Mouse (Mus musculus): ENCODE results near the gene Zfp335.

Gene Zfp335

GRCm38 (mm10) chr2:164911086-164912048 lies at the start of gene Zfp335:
TSS of gene Zfp335 (minus strand) at chr2:164911757.
- DNase-seq (ENCODE audit: low spot score in 2 of 2), result peak; percentile 94 to 95

- peak in 1 of 2 experiments; percentile 16 for DNase-seq (ENCODE audit: low spot score in 2 of 2)
Measured at GRCm38 (mm10) chr2:164960716-164961441, 49.3 kb upstream of the Zfp335 start, which contains the start of gene Slc12a5. TSS of gene Slc12a5 (plus strand) at chr2:164960802.

- DNase-seq (ENCODE audit: low spot score in 2 of 2), result no peak
Measured at GRCm38 (mm10) chr2:164957548-164958315, 46.2 kb upstream of the Zfp335 start.

- no peak for DNase-seq (ENCODE audit: low spot score in 2 of 2)
Measured at GRCm38 (mm10) chr2:164956195-164956594, 44.6 kb upstream of the Zfp335 start.

GRCm38 (mm10) chr2:164955725-164956124 lies 44.2 kb upstream of the Zfp335 start:
- DNase-seq (ENCODE audit: low spot score in 2 of 2), result no peak

- peak in 1 of 2 experiments; percentile 39 for DNase-seq (ENCODE audit: low spot score in 2 of 2)
Measured at GRCm38 (mm10) chr2:164953224-164953623, 41.7 kb upstream of the Zfp335 start.

- DNase-seq (ENCODE audit: low spot score in 2 of 2), result no peak
Measured at GRCm38 (mm10) chr2:164952448-164952847, 40.9 kb upstream of the Zfp335 start.

- DNase-seq (ENCODE audit: low spot score in 2 of 2), result no peak
Measured at GRCm38 (mm10) chr2:164951745-164952144, 40.2 kb upstream of the Zfp335 start.

- no peak for DNase-seq (ENCODE audit: low spot score in 2 of 2)
Measured at GRCm38 (mm10) chr2:164950501-164950900, 38.9 kb upstream of the Zfp335 start.

- no peak for DNase-seq (ENCODE audit: low spot score in 2 of 2)
Measured at GRCm38 (mm10) chr2:164948962-164949361, 37.4 kb upstream of the Zfp335 start.

GRCm38 (mm10) chr2:164947930-164948329 lies 36.4 kb upstream of the Zfp335 start:
- no peak for DNase-seq (ENCODE audit: low spot score in 2 of 2)

GRCm38 (mm10) chr2:164947506-164947905 lies 35.9 kb upstream of the Zfp335 start:
- DNase-seq (ENCODE audit: low spot score in 2 of 2), result no peak

- DNase-seq (ENCODE audit: low spot score in 2 of 2), result peak; percentile 15 to 62
Measured at GRCm38 (mm10) chr2:164942692-164943290, 31.2 kb upstream of the Zfp335 start.

- DNase-seq (ENCODE audit: low spot score in 2 of 2), result no peak
Measured at GRCm38 (mm10) chr2:164940140-164940830, 28.7 kb upstream of the Zfp335 start, which contains the start of gene Mmp9. TSS of gene Mmp9 (plus strand) at chr2:164940780.

GRCm38 (mm10) chr2:164939106-164939505 lies 27.5 kb upstream of the Zfp335 start:
- DNase-seq (ENCODE audit: low spot score in 2 of 2), result no peak

- DNase-seq (ENCODE audit: low spot score in 2 of 2), result no peak
Measured at GRCm38 (mm10) chr2:164938146-164939091, 26.9 kb upstream of the Zfp335 start.

- no peak for DNase-seq (ENCODE audit: low spot score in 2 of 2)
Measured at GRCm38 (mm10) chr2:164935991-164936390, 24.4 kb upstream of the Zfp335 start.

GRCm38 (mm10) chr2:164933534-164933933 lies 22.0 kb upstream of the Zfp335 start:
- no peak for DNase-seq (ENCODE audit: low spot score in 2 of 2)

Data from heart, adult 9 months (tissue).